Mouse (Mus musculus): Measurements from ENCODE around the gene Crls1. TPM values are rescaled to one million over a fixed set of nuclear protein-coding genes. Genes with fewer than 3 reads are reported as not detected.

Gene Crls1
- polyA plus RNA-seq, 1 experiment from 2014 or later: 9.0 TPM

- H3K9ac ChIP-seq: no peak overlapping the region
- H3K27ac ChIP-seq (replicated peaks): no peak overlapping the region
- 92% methylated on average over 2 of the region's 2 CpGs for WGBS
- H3K4me1 ChIP-seq: peaks cover 14% of the 10 kb centered on the region
- no peak for ATAC-seq (ENCODE audit: extremely low read depth, insufficient number of reproducible peaks, low FRiP score, low TSS enrichment)
- H3K36me3 ChIP-seq: peaks cover 36% of the 10 kb centered on the region
- H3K4me2 ChIP-seq: no peak overlapping the region
- no peak overlapping the region for H3K4me3 ChIP-seq
- H3K9me3 ChIP-seq: no peaks in the 10 kb centered on the region
- H3K27me3 ChIP-seq (replicated peaks): no peaks in the 10 kb centered on the region
These were observed 16.9 kb downstream of the Crls1 start for GRCm38 (mm10) chr2:132863325-132863724.

- Histone ChIP-seq H3K4me2 (no peak overlapping the region), H3K27ac (replicated peaks) (no peak overlapping the region), H3K9ac (no peak overlapping the region), H3K27me3 (replicated peaks) (no peaks in the 10 kb centered on the region), H3K36me3 (peaks cover 36% of the 10 kb centered on the region), H3K4me3 (no peak overlapping the region), H3K4me1 (no peaks in the 10 kb centered on the region), H3K9me3 (no peaks in the 10 kb centered on the region)
- WGBS: 64% methylated on average over 5 of the region's 5 CpGs
- ATAC-seq (ENCODE audit: extremely low read depth, insufficient number of reproducible peaks, low FRiP score, low TSS enrichment): no peak
These were observed 21.1 kb downstream of the Crls1 start for GRCm38 (mm10) chr2:132867521-132867920.

GRCm38 (mm10) chr2:132869682-132870081, 23.2 kb downstream of the Crls1 start:
- H3K4me3 ChIP-seq: no peak overlapping the region
- H3K4me1 ChIP-seq: no peaks in the 10 kb centered on the region
- no peak for ATAC-seq (ENCODE audit: extremely low read depth, insufficient number of reproducible peaks, low FRiP score, low TSS enrichment)
- H3K4me2 ChIP-seq: no peak overlapping the region
- no peak overlapping the region for H3K27ac ChIP-seq (replicated peaks)
- no peak overlapping the region for H3K9ac ChIP-seq
- no peaks in the 10 kb centered on the region for H3K27me3 ChIP-seq (replicated peaks)
- peaks cover 21% of the 10 kb centered on the region for H3K36me3 ChIP-seq
- H3K9me3 ChIP-seq: no peaks in the 10 kb centered on the region
- 76% methylated on average over 5 of the region's 5 CpGs for WGBS

GRCm38 (mm10) chr2:132870286-132870685, 23.8 kb downstream of the Crls1 start:
- Histone ChIP-seq H3K9me3 (no peaks in the 10 kb centered on the region), H3K27me3 (replicated peaks) (no peaks in the 10 kb centered on the region), H3K4me2 (no peak overlapping the region), H3K4me3 (no peak overlapping the region), H3K4me1 (no peaks in the 10 kb centered on the region), H3K36me3 (peaks cover 18% of the 10 kb centered on the region), H3K27ac (replicated peaks) (no peak overlapping the region), H3K9ac (no peak overlapping the region)
- 70% methylated on average over 4 of the region's 4 CpGs for WGBS
- no peak for ATAC-seq (ENCODE audit: extremely low read depth, insufficient number of reproducible peaks, low FRiP score, low TSS enrichment)

- Histone ChIP-seq H3K4me1 (no peaks in the 10 kb centered on the region), H3K4me3 (no peak overlapping the region), H3K36me3 (peaks cover 7% of the 10 kb centered on the region), H3K9ac (no peak overlapping the region), H3K27ac (replicated peaks) (no peak overlapping the region), H3K4me2 (no peak overlapping the region), H3K27me3 (replicated peaks) (peaks cover 2% of the 10 kb centered on the region; the same call in 1 of the 2 replicates), H3K9me3 (no peaks in the 10 kb centered on the region)
- ATAC-seq (ENCODE audit: extremely low read depth, insufficient number of reproducible peaks, low FRiP score, low TSS enrichment): no peak
- WGBS: 74% methylated on average over 3 of the region's 3 CpGs
These were observed 25.2 kb downstream of the Crls1 start for GRCm38 (mm10) chr2:132871663-132872062.

- ATAC-seq (ENCODE audit: extremely low read depth, insufficient number of reproducible peaks, low FRiP score, low TSS enrichment): no peak
- Histone ChIP-seq H3K4me2 (no peak overlapping the region), H3K4me3 (no peak overlapping the region), H3K4me1 (peaks cover 1% of the 10 kb centered on the region; the same call in 1 of the 2 replicates), H3K36me3 (no peaks in the 10 kb centered on the region), H3K27ac (replicated peaks) (no peak overlapping the region), H3K27me3 (replicated peaks) (peaks cover 23% of the 10 kb centered on the region), H3K9me3 (no peaks in the 10 kb centered on the region), H3K9ac (no peak overlapping the region)
- 76% methylated on average over 10 of the region's 10 CpGs for WGBS
These were observed 27.3 kb downstream of the Crls1 start for GRCm38 (mm10) chr2:132873657-132874326.

GRCm38 (mm10) chr2:132876991-132877390, 30.5 kb downstream of the Crls1 start:
- no peak overlapping the region for H3K27ac ChIP-seq (replicated peaks)
- WGBS: 64% methylated on average over 1 of the region's 1 CpGs
- peaks cover 24% of the 10 kb centered on the region for H3K4me1 ChIP-seq
- ATAC-seq (ENCODE audit: extremely low read depth, insufficient number of reproducible peaks, low FRiP score, low TSS enrichment): no peak
- H3K36me3 ChIP-seq: no peaks in the 10 kb centered on the region
- H3K9me3 ChIP-seq: no peaks in the 10 kb centered on the region
- H3K4me3 ChIP-seq: no peak overlapping the region
- H3K27me3 ChIP-seq (replicated peaks): peaks cover 55% of the 10 kb centered on the region
- H3K9ac ChIP-seq: no peak overlapping the region
- H3K4me2 ChIP-seq: no peak overlapping the region

GRCm38 (mm10) chr2:132879261-132880044, 33.0 kb downstream of the Crls1 start:
- H3K36me3 ChIP-seq: no peaks in the 10 kb centered on the region
- no peak overlapping the region for H3K27ac ChIP-seq (replicated peaks)
- WGBS: under 1% methylated on average over 58 of the region's 58 CpGs
- H3K27me3 ChIP-seq (replicated peaks): peaks cover 56% of the 10 kb centered on the region
- peak overlapping the region; percentile 62 for H3K4me3 ChIP-seq
- H3K4me2 ChIP-seq: peak overlapping the region; percentile 93
- peaks cover 26% of the 10 kb centered on the region for H3K4me1 ChIP-seq
- ATAC-seq (ENCODE audit: extremely low read depth, insufficient number of reproducible peaks, low FRiP score, low TSS enrichment): 0 out of 2 replicates have a peak, but pooled peaks have one; percentile 47
- peak overlapping the region; percentile 76 for H3K9ac ChIP-seq
- no peaks in the 10 kb centered on the region for H3K9me3 ChIP-seq

GRCm38 (mm10) chr2:132880844-132881645, 34.6 kb downstream of the Crls1 start, which contains the start of gene Lrrn4:
TSS of gene Lrrn4 (minus strand) at chr2:132880891.
- Histone ChIP-seq H3K4me1 (peaks cover 30% of the 10 kb centered on the region), H3K27me3 (replicated peaks) (peaks cover 60% of the 10 kb centered on the region), H3K9ac (peak within 1 kb of the TSS; percentile 76), H3K27ac (replicated peaks) (0 out of 2 replicates have a peak within 1 kb of the TSS, but pooled peaks have one; percentile 5), H3K4me3 (peak within 1 kb of the TSS; percentile 62), H3K4me2 (peak within 1 kb of the TSS; percentile 93), H3K36me3 (no peaks in the 10 kb centered on the region), H3K9me3 (no peaks in the 10 kb centered on the region)
- 13% methylated on average over 12 of the region's 12 CpGs for WGBS
- ATAC-seq (ENCODE audit: extremely low read depth, insufficient number of reproducible peaks, low FRiP score, low TSS enrichment): no peak

- H3K9me3 ChIP-seq: no peaks in the 10 kb centered on the region
- H3K4me2 ChIP-seq: no peak overlapping the region
- H3K27ac ChIP-seq (replicated peaks): 0 out of 2 replicates have a peak overlapping the region, but pooled peaks have one; percentile 28
- H3K9ac ChIP-seq: no peak overlapping the region
- peaks cover 30% of the 10 kb centered on the region for H3K27me3 ChIP-seq (replicated peaks)
- ATAC-seq (ENCODE audit: extremely low read depth, insufficient number of reproducible peaks, low FRiP score, low TSS enrichment): no peak
- no peaks in the 10 kb centered on the region for H3K36me3 ChIP-seq
- WGBS: 30% methylated on average over 8 of the region's 8 CpGs
- H3K4me3 ChIP-seq: no peak overlapping the region
- peaks cover 23% of the 10 kb centered on the region for H3K4me1 ChIP-seq
These were observed 38.0 kb downstream of the Crls1 start for GRCm38 (mm10) chr2:132884303-132884967.
